Mouse (Mus musculus): ENCODE measurements around the gene Papolg.

GRCm38 (mm10) chr11:23927643-23928042 is 32.6 kb upstream of the Papolg start:
- TF ChIP-seq CTCF (IDR thresholded peaks at IDR 0.05) (no peak), EP300 (IDR thresholded peaks at IDR 0.05) (no peak)
